Mouse (Mus musculus): ENCODE results near the gene Stk26. TPM values are rescaled to one million over a fixed set of nuclear protein-coding genes. Genes with fewer than 3 reads are reported as not detected.

Stk26 gene
- 1 to 10 TPM; 2.3 to 3.4 TPM for total RNA-seq (2021)

- intact Hi-C loops (cut with DNase I): no loop called here
- peak; percentile 38 for DNase-seq (ENCODE audit: low spot score)
Measured at GRCm38 (mm10) chrX:50840847-50841560, at the start of gene Stk26. Gene Stk26 (plus strand): TSS chrX:50841047.

DNA sequence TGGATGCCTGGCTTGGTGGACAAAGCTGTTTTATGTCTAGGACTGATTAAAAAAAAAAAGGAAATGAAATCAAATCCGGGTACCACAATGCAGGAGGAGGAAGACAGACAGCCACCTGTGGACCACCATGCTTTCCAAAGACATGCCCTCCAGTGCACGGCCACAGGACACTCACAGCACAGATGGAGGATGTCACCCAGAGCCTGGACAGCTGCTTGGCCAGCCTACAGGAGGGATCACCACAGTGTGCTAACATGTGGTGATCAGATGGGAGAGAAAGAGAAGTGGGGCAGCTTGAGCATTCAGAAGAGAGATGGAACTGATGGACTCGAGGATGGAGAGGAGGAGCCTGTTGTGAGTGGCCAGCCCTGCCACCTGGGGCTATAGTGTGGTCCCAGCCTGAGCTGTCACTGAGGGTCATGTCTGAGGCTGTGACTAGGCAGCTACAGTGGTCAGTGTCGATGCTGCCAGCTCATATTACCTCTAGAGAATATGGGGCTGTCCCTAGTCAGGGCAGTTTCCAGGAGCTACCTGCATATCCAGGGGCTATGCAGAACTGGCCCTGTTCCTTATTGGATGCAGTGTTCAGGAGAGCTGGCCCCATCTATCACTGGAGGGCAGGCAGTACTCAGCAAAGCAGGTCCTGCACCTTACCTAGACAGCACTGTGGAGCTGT lies 47.7 kb upstream of the Stk26 start:
- intact Hi-C loops (cut with DNase I): no loop called here
- no peak for DNase-seq (ENCODE audit: low spot score)

- intact Hi-C loops (cut with DNase I): no loop called here
- no peak for DNase-seq (ENCODE audit: low spot score)
Measured at GRCm38 (mm10) chrX:50797798-50798197, 43.0 kb upstream of the Stk26 start.

- DNase-seq (ENCODE audit: low spot score): no peak
- intact Hi-C loops (cut with DNase I): no loop called here
Measured at GRCm38 (mm10) chrX:50798571-50798970, 42.3 kb upstream of the Stk26 start.

DNA sequence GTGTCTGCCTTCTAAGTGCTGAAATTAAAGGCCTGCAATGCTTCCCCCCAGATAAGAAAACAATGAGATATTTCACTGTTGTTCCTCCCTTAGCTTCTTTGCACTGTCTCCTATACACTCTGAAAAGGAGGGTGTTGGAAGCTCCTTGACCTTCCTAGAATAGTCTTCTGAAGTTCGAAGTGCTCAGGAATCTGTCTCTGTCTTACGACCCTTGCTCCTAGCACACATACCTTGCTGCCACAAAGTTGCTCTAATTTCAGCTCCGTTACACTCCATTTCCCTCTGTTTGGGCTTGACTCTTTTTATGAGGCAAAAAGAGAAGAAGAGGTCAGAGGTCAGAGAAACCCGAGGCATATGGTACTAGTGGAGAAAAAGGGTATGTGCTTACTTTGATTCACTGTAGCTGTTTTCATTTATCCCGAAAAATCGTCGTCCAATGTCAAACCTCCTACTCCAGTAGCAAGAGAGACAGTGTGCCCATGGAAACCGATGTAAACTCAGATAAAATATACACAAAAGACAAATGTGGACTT lies 41.1 kb upstream of the Stk26 start:
- intact Hi-C loops (cut with DNase I): no loop called here
- DNase-seq (ENCODE audit: low spot score): no peak

DNA sequence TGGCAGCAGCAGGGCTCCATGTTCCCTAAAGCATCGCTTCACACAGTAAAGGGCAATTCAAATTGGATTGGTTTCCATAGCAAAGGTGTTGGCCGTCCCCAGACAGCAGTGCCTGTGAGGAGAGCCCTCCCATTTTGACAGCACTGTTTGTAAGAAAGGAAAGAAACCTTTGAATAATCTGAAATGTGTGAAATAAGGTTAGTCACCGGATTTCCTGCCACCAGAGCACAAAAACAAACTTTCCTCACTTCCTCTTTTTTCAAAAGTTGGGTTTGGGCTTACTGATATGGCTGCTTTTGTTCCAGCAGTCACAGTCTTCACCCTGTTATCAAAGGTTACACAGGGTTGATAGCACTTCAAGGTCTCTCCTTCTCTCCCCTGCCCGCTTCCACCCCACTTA lies 35.2 kb upstream of the Stk26 start:
- DNase-seq (ENCODE audit: low spot score): no peak
- intact Hi-C loops (cut with DNase I): no loop called here

DNA sequence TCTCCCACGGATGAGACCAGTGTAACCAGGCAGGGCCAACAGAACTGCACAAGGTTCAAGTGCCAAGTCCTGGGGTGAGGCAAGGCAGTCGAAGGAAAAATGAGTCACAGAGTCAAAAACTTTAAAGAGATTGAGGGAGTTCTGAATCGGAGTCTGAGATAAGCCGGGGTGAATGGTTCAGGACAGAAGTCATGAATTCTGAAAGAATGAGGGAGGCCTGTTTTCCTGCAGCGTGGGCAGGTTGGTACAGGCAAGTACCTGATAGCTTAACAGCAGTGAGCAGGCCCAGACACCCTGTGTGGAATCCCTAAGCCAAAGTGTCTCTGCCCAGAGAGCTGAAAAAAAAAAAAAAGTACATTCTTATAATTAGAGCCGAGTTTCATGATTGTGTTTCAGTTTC lies 17.0 kb upstream of the Stk26 start:
- intact Hi-C loops (cut with DNase I): no loop called here
- DNase-seq (ENCODE audit: low spot score): no peak

- DNase-seq (ENCODE audit: low spot score): no peak
- intact Hi-C loops (cut with DNase I): no loop called here
Measured at GRCm38 (mm10) chrX:50835592-50835991, 5.3 kb upstream of the Stk26 start.

GRCm38 (mm10) chrX:50836029-50836691 lies 4.7 kb upstream of the Stk26 start:
- intact Hi-C loops (cut with DNase I): no loop called here
- DNase-seq (ENCODE audit: low spot score): no peak

- no peak for DNase-seq (ENCODE audit: low spot score)
- intact Hi-C loops (cut with DNase I): no loop called here
Measured at GRCm38 (mm10) chrX:50841587-50841986, 740 bp downstream of the Stk26 start.

GRCm38 (mm10) chrX:50842046-50842445 lies 1.2 kb downstream of the Stk26 start:
- intact Hi-C loops (cut with DNase I): no loop called here
- DNase-seq (ENCODE audit: low spot score): no peak

DNA sequence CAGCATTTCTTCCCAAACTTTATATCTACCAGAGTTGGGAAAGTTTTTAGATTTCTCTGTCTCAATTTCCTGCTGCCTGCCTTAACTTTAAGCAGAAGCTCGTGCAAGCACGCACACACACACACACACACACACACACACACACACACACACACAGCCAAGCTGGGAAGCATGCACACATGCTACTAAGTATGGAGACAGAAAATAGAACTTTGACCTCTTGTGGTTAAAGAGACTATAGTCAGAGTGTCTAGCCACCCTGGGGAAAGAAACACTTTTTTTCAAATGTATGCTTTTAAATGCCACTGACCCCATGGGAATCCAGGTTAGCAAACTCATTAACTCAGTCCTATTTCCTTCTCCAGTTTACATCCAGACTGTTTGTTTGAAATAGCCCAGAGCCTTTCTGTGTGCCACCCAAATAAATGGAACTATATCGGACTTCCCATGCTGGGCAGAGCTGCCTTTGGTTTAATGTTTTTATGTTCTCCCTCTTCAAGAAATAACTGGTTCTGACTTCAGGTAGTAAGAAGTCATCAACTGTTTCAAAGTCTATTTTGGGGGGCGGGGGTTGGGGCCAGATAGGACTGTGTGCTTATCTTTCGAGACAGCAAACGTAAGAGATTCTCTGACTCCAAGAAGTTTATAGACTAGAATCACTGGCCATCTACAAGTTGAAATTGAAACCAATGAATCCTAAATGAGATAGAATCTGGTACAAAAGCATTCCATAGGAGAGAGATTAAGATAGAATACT lies 9.8 kb downstream of the Stk26 start:
- no peak for DNase-seq (ENCODE audit: low spot score)
- intact Hi-C loops (cut with DNase I): no loop called here

GRCm38 (mm10) chrX:50863771-50864170 lies 22.9 kb downstream of the Stk26 start:
- intact Hi-C loops (cut with DNase I): no loop called here
- DNase-seq (ENCODE audit: low spot score): no peak

- DNase-seq (ENCODE audit: low spot score): no peak
- intact Hi-C loops (cut with DNase I): no loop called here
Measured at GRCm38 (mm10) chrX:50864734-50865133, 23.9 kb downstream of the Stk26 start.

- intact Hi-C loops (cut with DNase I): no loop called here
- no peak for DNase-seq (ENCODE audit: low spot score)
Measured at GRCm38 (mm10) chrX:50874246-50875002, 33.6 kb downstream of the Stk26 start.

DNA sequence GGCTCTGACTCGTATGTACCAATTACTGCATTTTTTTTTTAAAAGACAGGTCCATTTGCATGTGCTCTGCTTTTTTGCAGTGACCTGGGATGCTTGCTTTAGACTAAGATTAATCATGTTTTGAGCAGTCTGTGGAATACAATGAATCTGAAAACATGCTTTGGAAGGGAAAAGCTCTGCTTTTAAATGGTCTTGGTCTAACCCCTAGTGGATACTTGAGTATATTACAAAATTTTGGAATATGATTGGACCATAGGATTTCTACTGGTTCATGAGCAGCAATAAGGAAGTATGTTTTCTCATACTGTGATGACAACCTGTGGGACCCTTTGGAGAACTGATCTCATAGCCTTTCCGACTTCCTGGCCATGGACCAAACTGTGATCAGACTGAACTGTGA lies 47.2 kb downstream of the Stk26 start:
- intact Hi-C loops (cut with DNase I): no loop called here
- no peak for DNase-seq (ENCODE audit: low spot score)

DNA sequence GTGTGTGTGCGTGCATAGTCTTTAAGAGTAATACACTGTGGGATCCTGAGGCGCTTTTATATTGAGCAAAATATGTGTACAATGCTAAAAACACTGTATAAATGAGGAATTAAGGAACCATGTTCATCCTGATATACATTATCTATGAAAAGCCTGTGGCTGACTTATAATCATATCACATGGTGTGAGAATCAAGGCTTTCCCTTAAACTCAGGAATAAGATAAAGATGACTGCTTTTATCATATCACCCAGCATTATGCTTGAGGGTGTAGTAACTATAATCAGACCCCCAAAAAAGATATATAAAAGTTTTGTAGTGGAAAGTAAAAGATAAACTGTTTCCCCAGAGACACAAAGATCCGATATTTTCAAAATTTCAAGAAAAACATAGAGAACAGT lies 62.6 kb downstream of the Stk26 start:
- DNase-seq (ENCODE audit: low spot score): no peak
- intact Hi-C loops (cut with DNase I): no loop called here

GRCm38 (mm10) chrX:50909915-50910314 lies 69.1 kb downstream of the Stk26 start:
- DNase-seq (ENCODE audit: low spot score): no peak
- intact Hi-C loops (cut with DNase I): no loop called here

DNA sequence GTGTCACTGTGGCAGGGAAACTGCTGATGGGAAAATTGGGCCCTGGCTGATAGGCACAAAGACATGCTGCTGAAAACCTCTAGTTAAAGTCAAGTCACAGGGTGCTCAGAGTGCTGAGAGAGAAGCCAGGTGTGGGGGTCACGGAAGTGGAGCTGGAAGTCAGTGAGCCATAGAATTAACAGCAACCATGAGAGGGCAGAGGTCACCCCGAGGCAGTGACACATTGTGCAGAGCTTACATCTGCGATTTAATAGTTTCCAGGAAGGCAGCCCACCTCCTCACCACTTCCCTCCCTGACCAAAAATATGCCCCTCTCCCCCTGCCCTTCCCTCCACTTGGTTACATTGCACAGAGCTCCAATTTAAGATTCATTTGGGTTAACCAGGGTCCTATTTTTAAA lies 76.5 kb downstream of the Stk26 start:
- intact Hi-C loops (cut with DNase I): no loop called here
- no peak for DNase-seq (ENCODE audit: low spot score)

- intact Hi-C loops (cut with DNase I): no loop called here
- no peak for DNase-seq (ENCODE audit: low spot score)
Measured at GRCm38 (mm10) chrX:50918754-50919153, 77.9 kb downstream of the Stk26 start.
